Mouse (Mus musculus): Measurements from ENCODE around the gene Lta. TPM values are rescaled to one million over a fixed set of nuclear protein-coding genes. Genes with fewer than 3 reads are reported as not detected.
"Not testable (repeated sequence)": the region's sequence is repeated elsewhere in the genome, so short reads cannot be mapped to it uniquely, and the experiment has no call there.

The Lta gene
- polyA plus RNA-seq, 1 experiment from 2014 or later, result not detected

GRCm38 (mm10) chr17:35235614-35236389 lies 30.7 kb upstream of the Lta start, which contains the start of gene Nfkbil1:
Gene Nfkbil1 (minus strand): TSS chr17:35235792.
- WGBS, result under 1% methylated on average over 35 of the region's 35 CpGs
- Histone ChIP-seq H3K36me3 (peaks cover 9% of the 10 kb centered on the region), H3K27me3 (no peaks in the 10 kb centered on the region), H3K9ac (peak within 1 kb of the TSS; percentile 59), H3K4me3 (peak within 1 kb of the TSS; percentile 57), H3K4me2 (peak within 1 kb of the TSS; percentile 80), H3K9me3 (no peaks in the 10 kb centered on the region), H3K4me1 (peaks cover 42% of the 10 kb centered on the region), H3K27ac (peak within 1 kb of the TSS; percentile 96)
- ATAC-seq (ENCODE audit: insufficient number of reproducible peaks, low FRiP score, low TSS enrichment, low read depth), result peak; percentile 86

GRCm38 (mm10) chr17:35234903-35235302 lies 29.8 kb upstream of the Lta start:
- Histone ChIP-seq H3K4me1 (peaks cover 34% of the 10 kb centered on the region), H3K4me2 (peak overlapping the region; percentile 80), H3K4me3 (peak overlapping the region; percentile 57), H3K9ac (peak overlapping the region; percentile 59), H3K27me3 (no peaks in the 10 kb centered on the region), H3K36me3 (peaks cover 15% of the 10 kb centered on the region), H3K27ac (peak overlapping the region; percentile 96), H3K9me3 (no peaks in the 10 kb centered on the region)
- 5% methylated on average over 31 of the region's 31 CpGs for WGBS
- no peak for ATAC-seq (ENCODE audit: insufficient number of reproducible peaks, low FRiP score, low TSS enrichment, low read depth)

GRCm38 (mm10) chr17:35234090-35234489 lies 28.9 kb upstream of the Lta start:
- not testable (repeated sequence) for ATAC-seq (ENCODE audit: insufficient number of reproducible peaks, low FRiP score, low TSS enrichment, low read depth); H3K27me3 ChIP-seq; H3K9me3 ChIP-seq; H3K9ac ChIP-seq
- Histone ChIP-seq H3K4me2 (peak overlapping the region; percentile 80), H3K36me3 (peaks cover 23% of the 10 kb centered on the region), H3K4me1 (peaks cover 34% of the 10 kb centered on the region), H3K27ac (0 out of 2 replicates have a peak overlapping the region, but pooled peaks have one; percentile 96), H3K4me3 (peak overlapping the region; percentile 57)
- WGBS, result 86% methylated on average over 7 of the region's 7 CpGs

GRCm38 (mm10) chr17:35233114-35233980 lies 28.2 kb upstream of the Lta start, which contains the start of gene Atp6v1g2:
Gene Atp6v1g2 (plus strand): TSS chr17:35233660.
- Histone ChIP-seq H3K4me2 (peak within 1 kb of the TSS; percentile 80), H3K27ac (peak within 1 kb of the TSS; percentile 96), H3K36me3 (peaks cover 30% of the 10 kb centered on the region), H3K4me3 (peak within 1 kb of the TSS; percentile 57), H3K9ac (no peak within 1 kb of the TSS), H3K9me3 (no peaks in the 10 kb centered on the region), H3K27me3 (no peaks in the 10 kb centered on the region), H3K4me1 (peaks cover 34% of the 10 kb centered on the region)
- 56% methylated on average over 18 of the region's 18 CpGs for WGBS
- no peak for ATAC-seq (ENCODE audit: insufficient number of reproducible peaks, low FRiP score, low TSS enrichment, low read depth)

GRCm38 (mm10) chr17:35232659-35233058 lies 27.5 kb upstream of the Lta start:
- peak overlapping the region; percentile 75 for H3K27ac ChIP-seq
- no peak for ATAC-seq (ENCODE audit: insufficient number of reproducible peaks, low FRiP score, low TSS enrichment, low read depth)
- peaks cover 37% of the 10 kb centered on the region for H3K36me3 ChIP-seq
- H3K4me1 ChIP-seq, result peaks cover 34% of the 10 kb centered on the region
- no peak overlapping the region for H3K4me3 ChIP-seq
- WGBS, result 79% methylated on average over 5 of the region's 5 CpGs
- H3K9me3 ChIP-seq, result no peaks in the 10 kb centered on the region
- H3K9ac ChIP-seq, result no peak overlapping the region
- 0 out of 2 replicates have a peak overlapping the region, but pooled peaks have one; percentile 7 for H3K4me2 ChIP-seq
- no peaks in the 10 kb centered on the region for H3K27me3 ChIP-seq

GRCm38 (mm10) chr17:35232043-35232442 lies 26.9 kb upstream of the Lta start:
- Histone ChIP-seq H3K36me3 (peaks cover 43% of the 10 kb centered on the region), H3K27me3 (no peaks in the 10 kb centered on the region), H3K9me3 (no peaks in the 10 kb centered on the region), H3K9ac (no peak overlapping the region), H3K27ac (no peak overlapping the region), H3K4me1 (peaks cover 34% of the 10 kb centered on the region), H3K4me3 (no peak overlapping the region), H3K4me2 (no peak overlapping the region)
- no peak for ATAC-seq (ENCODE audit: insufficient number of reproducible peaks, low FRiP score, low TSS enrichment, low read depth)
- 13% methylated on average over 12 of the region's 12 CpGs for WGBS

GRCm38 (mm10) chr17:35231022-35231421 lies 25.9 kb upstream of the Lta start:
- no peak overlapping the region for H3K4me3 ChIP-seq
- peaks cover 27% of the 10 kb centered on the region for H3K4me1 ChIP-seq
- H3K4me2 ChIP-seq, result no peak overlapping the region
- no peaks in the 10 kb centered on the region for H3K27me3 ChIP-seq
- H3K27ac ChIP-seq, result no peak overlapping the region
- no peak overlapping the region for H3K9ac ChIP-seq
- H3K9me3 ChIP-seq, result no peaks in the 10 kb centered on the region
- no peak for ATAC-seq (ENCODE audit: insufficient number of reproducible peaks, low FRiP score, low TSS enrichment, low read depth)
- H3K36me3 ChIP-seq, result peaks cover 49% of the 10 kb centered on the region
- WGBS, result 94% methylated on average over 10 of the region's 10 CpGs

- ATAC-seq (ENCODE audit: insufficient number of reproducible peaks, low FRiP score, low TSS enrichment, low read depth), result no peak
- no peak overlapping the region for H3K9ac ChIP-seq
- no peaks in the 10 kb centered on the region for H3K27me3 ChIP-seq
- H3K36me3 ChIP-seq, result peaks cover 52% of the 10 kb centered on the region
- no peak overlapping the region for H3K4me2 ChIP-seq
- no peak overlapping the region for H3K4me3 ChIP-seq
- no peak overlapping the region for H3K27ac ChIP-seq
- H3K9me3 ChIP-seq, result no peaks in the 10 kb centered on the region
- H3K4me1 ChIP-seq, result 0 out of 2 replicates have a peak, but pooled peaks cover under 1% of the 10 kb centered on the region
- 83% methylated on average over 14 of the region's 14 CpGs for WGBS
These were observed 21.5 kb upstream of the Lta start for GRCm38 (mm10) chr17:35226561-35227046.

GRCm38 (mm10) chr17:35225456-35225855 lies 20.3 kb upstream of the Lta start:
- Histone ChIP-seq H3K4me3 (no peak overlapping the region), H3K27me3 (no peaks in the 10 kb centered on the region), H3K9ac (no peak overlapping the region), H3K27ac (no peak overlapping the region), H3K4me2 (no peak overlapping the region), H3K36me3 (peaks cover 45% of the 10 kb centered on the region), H3K9me3 (no peaks in the 10 kb centered on the region), H3K4me1 (0 out of 2 replicates have a peak, but pooled peaks cover 1% of the 10 kb centered on the region)
- no peak for ATAC-seq (ENCODE audit: insufficient number of reproducible peaks, low FRiP score, low TSS enrichment, low read depth)
- WGBS, result 91% methylated on average over 5 of the region's 5 CpGs

- WGBS, result 95% methylated on average over 4 of the region's 4 CpGs
These were observed 19.5 kb upstream of the Lta start for GRCm38 (mm10) chr17:35224641-35225040.

GRCm38 (mm10) chr17:35222299-35222698 lies 17.1 kb upstream of the Lta start:
- ATAC-seq (ENCODE audit: insufficient number of reproducible peaks, low FRiP score, low TSS enrichment, low read depth), result no peak
- Histone ChIP-seq H3K9me3 (no peaks in the 10 kb centered on the region), H3K4me3 (no peak overlapping the region), H3K9ac (no peak overlapping the region), H3K36me3 (peaks cover 26% of the 10 kb centered on the region), H3K4me2 (no peak overlapping the region), H3K4me1 (0 out of 2 replicates have a peak, but pooled peaks cover 6% of the 10 kb centered on the region), H3K27me3 (no peaks in the 10 kb centered on the region), H3K27ac (0 out of 2 replicates have a peak overlapping the region, but pooled peaks have one; percentile 33)
- 78% methylated on average over 6 of the region's 6 CpGs for WGBS

More at GRCm38 (mm10) chr17:35224641-35225040, 19.5 kb upstream of the Lta start:
- Histone ChIP-seq H3K4me3 (no peak overlapping the region), H3K9me3 (no peaks in the 10 kb centered on the region), H3K36me3 (peaks cover 48% of the 10 kb centered on the region), H3K27ac (no peak overlapping the region), H3K4me2 (no peak overlapping the region), H3K27me3 (no peaks in the 10 kb centered on the region), H3K4me1 (0 out of 2 replicates have a peak, but pooled peaks cover 6% of the 10 kb centered on the region), H3K9ac (no peak overlapping the region)
- no peak for ATAC-seq (ENCODE audit: insufficient number of reproducible peaks, low FRiP score, low TSS enrichment, low read depth)

All from limb, embryonic 15.5 days (tissue).